Mouse (Mus musculus): ENCODE measurements at regions not wholly inside any gene's neighbourhood (a gene's known extent, or its start where the extent isn't known, plus 50 kb on each side); places are given as distances from the start of the nearest gene placed in this dataset.

DNA sequence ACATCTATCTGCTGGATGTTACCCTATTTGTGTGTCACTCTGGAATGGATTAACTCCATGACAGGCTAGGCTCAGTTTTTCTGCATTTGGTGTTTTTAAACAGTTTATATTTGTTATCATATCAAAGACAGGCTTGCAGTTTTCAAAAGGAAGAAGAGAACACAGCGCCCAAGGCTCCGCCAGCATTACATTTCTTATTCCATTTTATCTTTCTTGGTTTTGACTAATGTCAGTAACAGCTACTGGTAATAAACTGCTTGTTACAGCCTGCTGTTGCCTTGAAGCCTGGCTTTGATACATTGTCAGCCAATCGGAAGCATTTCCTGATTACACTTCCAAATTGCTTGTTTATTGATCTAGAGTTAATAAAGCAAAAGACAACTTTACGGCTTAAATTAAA is 219.4 kb upstream of the Mdfic start:
- DNase-seq (ENCODE audit: low spot score) = no peak

GRCm38 (mm10) chr6:15509314-15509713 is 211.1 kb upstream of the Mdfic start:
- no peak for DNase-seq (ENCODE audit: low spot score)

- DNase-seq (ENCODE audit: low spot score) = no peak
These were observed 183.2 kb upstream of the Mdfic start for GRCm38 (mm10) chr6:15537279-15537678.

GRCm38 (mm10) chr6:15541969-15542368 is 178.5 kb upstream of the Mdfic start:
- DNase-seq (ENCODE audit: low spot score) = no peak

DNA sequence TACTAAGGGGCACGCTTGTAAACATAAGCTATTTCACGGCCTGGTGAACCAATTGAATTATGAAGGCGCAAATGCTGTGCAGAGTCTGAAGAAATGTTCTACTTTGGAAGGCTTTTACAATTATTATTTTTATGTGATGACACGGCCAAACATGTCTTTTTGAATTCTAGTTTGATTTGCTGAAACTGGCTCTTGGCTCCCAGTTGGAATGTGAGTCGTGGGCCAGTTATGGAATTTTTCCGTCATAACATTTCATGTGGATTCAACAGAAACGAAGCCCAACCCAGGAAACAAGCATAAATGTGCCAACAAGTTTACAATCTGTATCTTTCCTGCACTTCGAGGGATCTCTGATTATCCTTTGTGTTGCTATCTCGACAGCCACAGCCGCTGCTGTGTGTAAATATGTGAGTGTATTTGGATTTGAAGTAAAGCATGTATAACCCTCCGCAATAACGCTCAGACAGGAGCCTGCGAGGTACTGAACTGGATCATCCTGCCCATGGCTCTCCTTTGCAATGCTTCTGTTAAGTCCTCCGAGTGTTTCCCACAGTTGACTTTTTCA is 176.9 kb upstream of the Mdfic start:
- peak; percentile 5 for DNase-seq (ENCODE audit: low spot score)

GRCm38 (mm10) chr6:15548833-15549232 is 171.6 kb upstream of the Mdfic start:
- DNase-seq (ENCODE audit: low spot score) = no peak

- DNase-seq (ENCODE audit: low spot score) = no peak
These were observed 127.7 kb upstream of the Mdfic start for GRCm38 (mm10) chr6:15592780-15593179.

DNA sequence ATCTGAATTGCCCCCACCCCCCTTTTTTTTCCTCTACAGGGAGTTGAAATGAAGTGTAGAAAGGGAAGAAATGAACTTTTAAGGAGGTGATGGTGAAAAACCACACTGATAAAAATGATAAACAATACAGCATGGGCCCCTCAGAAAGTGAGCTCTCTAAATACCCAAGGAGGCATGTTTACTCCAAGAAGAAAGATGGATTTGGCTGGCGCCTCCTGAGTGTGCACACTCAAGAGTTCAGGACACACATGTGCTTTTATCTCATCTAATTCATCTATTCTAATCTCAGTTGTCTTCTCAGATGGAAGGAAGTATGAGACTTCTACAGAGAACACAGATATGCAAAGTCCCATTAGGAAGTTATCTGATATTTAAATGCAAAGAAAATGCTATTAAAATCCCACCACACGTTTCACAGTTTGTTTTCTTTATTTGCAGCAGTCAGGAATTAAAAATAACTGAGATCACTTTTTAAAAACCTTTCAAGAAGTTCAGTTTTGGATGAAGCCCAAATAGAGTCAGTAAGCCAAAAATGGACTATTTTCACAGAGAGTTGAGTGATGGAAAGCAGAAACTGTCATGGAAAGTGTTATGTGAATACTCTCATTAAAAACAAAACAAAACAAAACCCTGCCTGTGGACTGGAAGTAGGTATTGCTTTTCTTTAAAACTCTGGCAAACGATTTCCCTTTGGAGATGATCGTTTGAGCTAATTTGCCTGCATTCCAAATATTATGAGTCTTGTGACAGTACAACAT is 123.1 kb upstream of the Mdfic start:
- no peak for DNase-seq (ENCODE audit: low spot score)

GRCm38 (mm10) chr6:15610208-15610607 is 110.3 kb upstream of the Mdfic start:
- no peak for DNase-seq (ENCODE audit: low spot score)

DNA sequence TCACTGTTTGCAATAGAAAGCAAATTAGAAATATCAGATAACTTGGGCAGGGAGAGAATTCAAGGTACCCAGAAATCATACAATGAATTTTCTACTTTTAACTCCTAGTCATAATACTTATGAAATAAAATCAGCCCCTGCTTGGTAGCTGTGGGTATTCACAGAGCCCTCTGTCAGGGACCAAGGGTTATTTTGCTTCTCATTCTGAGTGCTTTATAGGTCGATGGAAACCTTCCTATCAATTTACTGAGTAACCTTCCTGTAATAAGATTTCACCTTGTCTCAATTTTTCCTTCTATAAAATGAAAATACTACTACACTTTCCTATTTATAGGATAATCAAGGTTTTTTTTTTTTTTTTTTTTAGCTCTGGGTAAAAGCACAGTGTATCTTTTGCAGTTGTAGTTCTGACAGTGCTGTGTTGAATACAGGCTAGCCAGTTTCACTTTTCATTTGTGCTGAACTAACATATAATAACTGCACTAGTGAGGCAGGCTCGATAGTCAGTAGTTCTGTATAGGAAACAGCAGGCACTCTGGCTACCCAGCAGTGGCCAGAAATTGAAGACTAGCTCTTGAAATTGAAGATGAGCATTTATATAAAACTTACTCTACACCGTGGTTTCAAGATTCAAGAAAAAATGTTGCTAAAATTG is 94.4 kb upstream of the Mdfic start:
- no peak for DNase-seq (ENCODE audit: low spot score)

DNA sequence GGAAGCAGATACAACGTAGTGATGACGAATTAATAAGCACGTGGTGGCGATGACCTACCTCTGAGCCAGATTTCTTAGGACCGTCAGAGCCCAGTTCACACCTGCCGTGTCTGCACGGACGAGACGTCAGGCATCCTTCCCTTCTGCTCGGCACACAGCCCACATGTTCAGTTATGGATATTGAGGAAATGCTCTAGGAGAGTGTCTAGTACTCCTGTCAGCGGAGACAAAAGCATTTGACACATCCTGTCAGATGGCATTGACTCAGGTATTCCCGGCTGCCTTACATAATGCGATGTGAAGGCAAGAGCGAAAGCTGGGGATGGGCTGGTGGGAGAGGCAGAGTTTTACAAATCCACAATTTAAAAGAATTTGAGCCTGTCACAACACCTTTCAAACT is 81.9 kb upstream of the Mdfic start:
- no peak for DNase-seq (ENCODE audit: low spot score)

DNA sequence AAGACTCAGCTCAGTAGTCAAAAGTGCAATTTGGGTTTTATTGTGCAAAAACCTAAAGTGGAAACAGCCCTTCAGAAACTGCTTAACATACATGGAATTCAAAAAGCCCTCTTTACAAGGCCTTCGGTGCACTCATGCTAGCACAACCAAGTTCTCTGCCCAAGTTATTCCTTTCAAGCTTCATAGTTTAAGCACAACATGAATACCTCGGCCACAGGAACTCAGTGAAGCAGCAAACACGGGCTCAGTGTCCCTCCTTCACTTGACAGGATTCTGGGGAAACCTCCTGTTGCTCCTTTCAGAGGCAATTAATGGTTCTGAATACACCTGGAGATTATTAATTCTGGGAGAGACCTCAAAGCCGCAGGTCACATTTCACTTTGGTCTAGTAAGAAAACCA is 81.1 kb upstream of the Mdfic start:
- no peak for DNase-seq (ENCODE audit: low spot score)

DNA sequence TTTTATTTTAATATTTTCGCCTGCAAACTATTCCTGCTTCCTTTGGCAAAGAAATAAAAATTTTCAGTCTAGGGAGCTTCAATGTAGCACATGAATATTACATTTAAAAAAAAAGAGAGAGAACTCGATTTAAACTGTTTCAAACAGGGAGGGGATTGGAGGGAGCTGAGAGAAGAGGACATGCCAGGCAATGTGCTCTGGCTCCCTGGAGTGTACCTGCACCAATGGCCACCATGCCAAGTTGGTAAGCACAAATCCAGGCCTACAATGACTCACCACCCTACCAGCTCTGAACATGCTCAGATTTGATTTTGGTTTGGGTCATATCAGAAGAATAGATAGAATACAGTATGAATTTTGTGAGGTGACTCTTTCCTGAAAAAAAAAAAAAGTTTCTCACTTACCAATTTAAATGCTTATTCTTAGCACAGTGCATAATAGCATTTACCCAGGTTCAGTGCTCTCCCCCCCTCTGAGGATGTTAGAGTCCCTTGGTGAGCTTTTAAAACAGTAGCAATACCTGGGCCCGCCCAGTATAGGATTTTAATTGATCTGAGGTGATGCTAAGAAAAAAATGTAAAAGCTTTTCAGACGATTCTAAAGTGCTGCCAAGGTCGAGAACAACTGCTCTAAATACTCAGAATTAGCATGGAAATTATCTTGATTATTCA is 80.5 kb upstream of the Mdfic start:
- DNase-seq (ENCODE audit: low spot score) = no peak

DNA sequence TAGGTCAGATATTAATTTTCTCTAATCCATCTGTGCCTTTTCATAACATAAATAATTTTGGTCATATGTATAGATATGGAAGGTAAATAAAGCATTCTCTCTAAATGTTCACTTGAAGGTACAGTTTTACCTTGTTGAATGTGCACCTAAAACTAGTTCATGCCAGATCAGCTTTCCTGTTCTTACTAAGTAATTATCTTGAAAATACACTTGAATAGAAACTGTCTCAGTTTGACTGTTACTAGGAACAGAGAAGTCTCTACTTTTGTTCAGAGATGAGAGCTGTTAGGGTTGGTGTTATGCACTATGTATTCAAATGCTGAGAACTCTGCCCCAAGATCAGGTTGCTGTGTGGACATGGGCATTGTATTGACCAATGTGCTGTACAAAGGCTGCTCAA is 76.2 kb upstream of the Mdfic start:
- no peak for DNase-seq (ENCODE audit: low spot score)

DNA sequence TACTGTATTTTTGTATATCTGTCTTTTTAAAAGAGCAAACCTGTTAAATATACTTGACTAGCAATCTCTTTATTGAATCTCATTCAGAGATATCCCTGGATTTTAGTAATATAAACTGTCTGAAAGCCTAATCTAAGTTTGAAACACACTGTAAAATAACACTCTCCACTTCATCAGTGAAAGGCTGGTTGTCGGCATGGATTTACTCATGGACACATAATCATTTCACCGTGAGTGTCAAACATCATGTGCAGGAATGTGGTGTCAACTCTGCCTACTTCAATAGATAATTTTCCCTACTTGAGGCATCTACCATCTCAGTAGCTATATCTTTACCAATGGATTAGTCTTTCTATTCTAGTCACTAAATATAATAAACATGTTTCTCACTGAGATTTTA is 73.0 kb upstream of the Mdfic start:
- no peak for DNase-seq (ENCODE audit: low spot score)

Data from urinary bladder, postnatal 25 days (tissue).